Mouse (Mus musculus) natural killer cell, adult 2 months (primary cell): ENCODE data around the gene Ncdn.

Experiments used
- DNase-seq, 2 experiments: peaks; one replicate each; pipeline ENCODE4 v3.0.0; 2022; ENCODE audit warnings: low spot score in 2 of 2

Gene Ncdn

DNA sequence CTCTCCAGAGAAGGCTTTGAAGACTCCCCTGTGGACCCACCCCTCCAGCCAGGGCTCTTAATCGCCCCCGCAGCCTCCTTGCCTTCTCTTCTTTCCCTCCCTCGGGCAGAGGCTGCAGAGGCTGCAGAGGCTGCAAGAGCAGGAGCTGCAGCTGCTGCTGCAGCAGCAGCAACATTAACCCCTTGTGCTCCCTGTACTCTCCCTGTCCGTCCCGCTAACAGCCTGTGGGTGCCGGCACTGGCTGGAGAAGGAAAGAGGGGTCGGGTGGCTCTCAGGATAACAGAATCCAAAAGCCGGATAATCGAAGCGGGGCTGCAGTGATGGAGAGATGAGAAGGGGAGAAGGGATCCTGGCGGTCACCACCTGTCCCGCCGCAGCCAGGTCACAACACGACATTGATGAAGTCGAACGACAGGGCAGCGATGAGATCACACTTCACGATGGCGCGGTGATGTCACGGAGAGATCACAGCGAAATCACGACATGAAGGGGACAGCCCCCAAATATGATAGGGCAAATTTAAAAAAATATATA, 563 bp downstream of the Ncdn start:
- no peak for DNase-seq

DNA sequence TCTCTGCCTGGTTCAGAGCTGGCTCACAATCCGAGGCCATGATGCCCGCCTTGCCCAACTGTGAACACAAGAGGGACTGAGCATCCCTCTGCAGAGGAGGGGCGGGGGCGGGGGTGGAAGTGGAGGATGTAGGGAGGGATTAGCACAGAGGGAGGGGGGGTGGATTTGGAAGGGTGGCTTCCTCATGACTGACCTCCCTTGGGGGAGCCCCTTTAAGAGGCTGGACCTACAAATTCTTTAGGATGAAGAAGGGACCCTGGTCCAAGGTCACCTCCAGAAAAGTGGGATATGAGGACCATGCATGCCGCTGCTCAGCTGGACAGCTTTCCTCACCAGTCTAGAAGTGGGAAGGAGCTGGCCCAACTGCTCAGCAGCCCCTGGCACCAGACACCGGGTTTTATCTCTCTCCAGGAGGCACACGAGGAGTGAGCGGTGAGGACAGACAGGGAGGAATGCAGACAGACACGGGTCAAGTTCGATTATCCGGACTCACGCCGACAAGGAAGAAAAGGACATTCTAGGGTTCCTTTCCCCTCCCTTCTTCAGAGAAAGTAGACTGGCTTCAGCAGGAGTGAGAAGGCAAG, 1.1 kb downstream of the Ncdn start:
- no peak for DNase-seq

- DNase-seq, result no peak
These were observed 1.6 kb downstream of the Ncdn start for GRCm38 (mm10) chr4:126751556-126752023.

DNA sequence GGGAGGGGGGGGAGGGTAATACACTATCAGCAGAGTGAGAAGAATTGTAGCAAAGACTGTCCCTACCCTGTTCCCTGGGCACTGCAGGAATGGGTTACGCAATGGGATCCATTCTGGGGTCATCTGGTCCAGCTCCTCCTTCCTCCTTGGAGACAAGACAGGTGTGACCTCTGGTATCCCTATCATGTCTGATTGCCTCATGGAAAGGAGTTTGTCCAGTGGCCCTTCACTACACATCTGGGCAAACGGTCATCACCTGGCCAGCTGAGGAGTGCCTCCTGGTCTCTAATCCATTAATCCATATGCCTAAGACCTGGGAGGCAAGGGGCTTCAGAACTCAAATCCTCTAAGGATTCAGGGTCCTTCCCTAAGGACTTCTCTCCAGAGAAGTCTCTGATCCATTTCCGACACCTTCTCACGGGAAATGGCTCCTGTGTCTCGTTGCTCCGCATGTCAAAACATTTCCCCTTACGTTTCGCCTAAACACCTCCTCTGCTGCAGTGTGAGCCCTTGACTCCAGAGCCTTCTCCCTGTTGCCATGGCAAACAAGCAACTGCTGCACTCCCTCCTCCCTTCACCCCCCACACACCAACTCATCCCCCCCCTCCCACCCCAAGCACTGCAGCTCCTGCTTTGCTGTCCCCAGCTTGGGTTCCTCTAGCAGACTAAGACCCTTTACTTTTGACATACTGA, 2.2 kb downstream of the Ncdn start:
- no peak for DNase-seq

GRCm38 (mm10) chr4:126750046-126750683, 3.1 kb downstream of the Ncdn start:
- DNase-seq, result no peak

GRCm38 (mm10) chr4:126749553-126749952, 3.7 kb downstream of the Ncdn start:
- no peak for DNase-seq

DNA sequence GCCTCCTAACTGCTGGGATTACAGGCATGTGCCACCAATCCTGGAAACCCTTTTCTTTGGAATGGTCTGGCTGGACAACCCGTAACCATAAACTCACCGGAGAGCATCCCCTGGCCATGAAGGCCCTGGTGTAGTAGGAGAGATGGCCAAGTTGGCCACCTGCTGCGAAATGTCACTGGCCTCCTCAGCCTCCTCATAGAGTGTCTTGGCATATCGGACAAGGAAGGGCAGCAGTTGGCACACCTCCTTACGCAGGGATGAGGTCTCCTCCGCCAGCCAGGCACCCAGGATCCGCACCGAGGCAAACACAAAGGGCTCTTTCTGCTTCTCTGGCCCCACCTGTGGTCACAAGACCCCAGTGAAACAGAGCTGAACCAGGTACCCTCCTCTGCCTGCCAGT, 4.9 kb downstream of the Ncdn start:
- no peak for DNase-seq

DNA sequence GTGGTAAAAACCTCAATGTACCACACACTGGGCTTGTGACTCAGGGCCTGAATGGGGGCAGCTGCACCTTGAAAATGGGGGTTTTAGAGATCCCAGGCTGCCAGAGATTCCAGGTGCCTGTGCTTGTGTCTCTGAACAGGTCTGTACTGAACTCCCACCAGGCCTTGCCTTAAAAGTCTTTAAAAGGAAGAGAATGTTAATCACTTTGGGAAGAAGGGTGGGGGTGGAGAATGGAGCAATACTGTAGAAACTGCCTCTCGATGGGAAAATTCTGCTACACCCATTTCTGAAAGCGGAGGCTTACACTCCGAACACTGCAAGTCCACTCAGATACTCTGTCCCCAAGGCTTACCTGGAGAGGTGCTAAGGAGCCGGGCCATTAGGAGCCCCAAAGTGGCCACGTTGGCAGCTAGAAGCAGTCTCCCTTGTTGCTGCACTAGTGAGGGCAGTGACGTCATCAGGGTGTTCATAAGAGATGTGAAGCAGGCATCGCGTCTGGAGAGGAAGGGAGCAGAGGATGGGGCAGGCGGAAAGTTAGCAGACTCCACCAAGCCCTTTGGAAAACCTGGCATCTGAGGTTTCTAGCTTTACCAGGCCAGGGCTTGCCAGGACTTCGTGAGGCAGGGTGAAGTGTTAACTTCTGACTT, 6.9 kb downstream of the Ncdn start:
- DNase-seq, result no peak

- peak; percentile 42 to 55 for DNase-seq
These were observed 7.6 kb downstream of the Ncdn start for GRCm38 (mm10) chr4:126745506-126746193.

GRCm38 (mm10) chr4:126744831-126745230, 8.4 kb downstream of the Ncdn start:
- DNase-seq, result no peak

GRCm38 (mm10) chr4:126743713-126744112, 9.5 kb downstream of the Ncdn start:
- DNase-seq, result no peak

GRCm38 (mm10) chr4:126742976-126743375, 10.3 kb downstream of the Ncdn start:
- no peak for DNase-seq

GRCm38 (mm10) chr4:126741448-126741847, 11.8 kb downstream of the Ncdn start:
- DNase-seq, result peak; percentile 56 to 70

DNA sequence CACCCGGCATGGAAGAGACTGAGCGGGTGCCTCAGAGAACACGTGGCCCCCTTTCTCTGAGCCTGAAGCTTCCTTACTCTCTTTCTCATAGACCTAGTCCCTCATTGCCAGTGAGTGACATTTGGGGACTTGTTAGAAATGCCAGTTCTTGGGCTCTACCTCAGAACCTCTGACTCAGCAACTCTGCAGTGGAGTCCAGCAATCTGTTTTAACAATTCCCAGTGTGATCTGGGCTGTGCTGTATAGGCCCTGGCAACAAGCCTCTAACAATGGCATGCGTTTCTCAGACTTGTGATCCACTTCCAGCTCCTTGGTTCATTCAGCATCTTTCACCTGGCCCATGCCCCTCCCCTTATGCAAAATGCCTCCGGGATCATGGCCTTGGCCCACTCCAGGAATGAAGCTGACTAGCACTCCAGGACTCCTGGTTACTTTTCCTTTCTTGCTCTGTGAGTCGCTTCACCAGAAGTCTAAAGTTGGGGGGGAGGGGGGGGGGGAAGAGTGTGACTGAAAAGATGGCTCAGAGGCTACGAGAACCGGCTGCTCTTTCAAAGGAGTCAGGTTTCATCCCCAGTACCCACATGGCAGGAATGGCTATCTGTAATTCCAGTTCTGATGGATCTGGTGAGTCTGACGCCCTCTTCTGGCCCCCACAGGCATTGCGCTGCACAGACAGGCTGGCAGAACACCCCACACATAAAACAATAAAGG, 13.1 kb downstream of the Ncdn start:
- DNase-seq, result no peak

DNA sequence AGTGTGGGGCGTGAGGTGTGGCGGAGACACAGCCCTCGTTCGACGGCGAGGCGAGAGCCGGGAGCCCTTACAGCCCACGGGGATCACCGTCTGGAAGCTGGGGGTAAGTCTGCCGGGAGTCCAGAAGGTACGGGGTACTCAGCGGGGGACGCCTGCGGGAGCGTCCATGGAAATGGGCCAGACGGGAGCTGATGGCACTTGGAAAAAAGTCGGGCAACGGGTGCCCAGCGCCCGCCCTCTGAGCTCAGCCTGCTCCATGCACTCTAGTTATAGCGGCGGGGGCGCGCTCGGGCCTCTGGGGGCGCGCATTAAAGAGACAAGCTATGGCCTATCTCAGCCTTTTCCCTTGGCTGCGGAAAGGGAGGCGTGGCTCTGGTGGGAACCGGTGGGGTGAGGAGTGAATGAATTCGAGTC, 17.2 kb downstream of the Ncdn start, which contains the start of gene Tfap2e:
TSS of gene Tfap2e (minus strand) at position 240 of the 414 bp plus-strand sequence.
- no peak for DNase-seq

DNA sequence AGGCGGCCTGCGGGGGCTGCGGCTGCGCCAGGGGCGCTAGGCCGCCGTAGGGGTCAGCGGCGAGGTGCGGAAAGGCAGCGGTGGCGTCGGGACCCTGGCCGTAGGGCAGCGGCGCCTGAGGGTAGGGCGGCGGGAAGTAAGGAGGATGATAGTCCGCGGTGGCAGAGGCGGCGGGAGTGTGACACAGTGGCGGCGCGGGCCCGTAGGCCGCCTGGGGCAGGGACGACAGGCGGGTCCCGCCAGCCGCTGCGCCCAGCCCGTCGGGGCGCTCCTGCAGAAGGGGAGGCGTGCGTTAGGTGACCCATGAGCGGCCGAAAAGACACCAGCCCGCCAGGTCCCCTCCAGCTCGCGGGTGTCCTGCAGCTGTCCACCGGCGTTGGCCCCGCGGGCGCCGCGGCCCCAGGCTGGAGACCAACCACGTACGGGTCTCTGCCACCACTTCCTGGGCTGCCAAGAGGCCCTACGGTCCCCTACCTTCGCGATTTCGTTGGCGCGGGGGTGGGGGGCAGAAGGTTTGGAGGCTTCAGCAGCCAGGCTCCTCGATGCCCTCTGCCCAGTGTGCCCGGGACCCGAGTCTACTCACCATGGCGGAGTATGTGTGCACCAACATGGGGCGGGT, 17.7 kb downstream of the Ncdn start:
- DNase-seq, result no peak

- no peak for DNase-seq
These were observed 18.4 kb downstream of the Ncdn start for GRCm38 (mm10) chr4:126734700-126735381.

DNA sequence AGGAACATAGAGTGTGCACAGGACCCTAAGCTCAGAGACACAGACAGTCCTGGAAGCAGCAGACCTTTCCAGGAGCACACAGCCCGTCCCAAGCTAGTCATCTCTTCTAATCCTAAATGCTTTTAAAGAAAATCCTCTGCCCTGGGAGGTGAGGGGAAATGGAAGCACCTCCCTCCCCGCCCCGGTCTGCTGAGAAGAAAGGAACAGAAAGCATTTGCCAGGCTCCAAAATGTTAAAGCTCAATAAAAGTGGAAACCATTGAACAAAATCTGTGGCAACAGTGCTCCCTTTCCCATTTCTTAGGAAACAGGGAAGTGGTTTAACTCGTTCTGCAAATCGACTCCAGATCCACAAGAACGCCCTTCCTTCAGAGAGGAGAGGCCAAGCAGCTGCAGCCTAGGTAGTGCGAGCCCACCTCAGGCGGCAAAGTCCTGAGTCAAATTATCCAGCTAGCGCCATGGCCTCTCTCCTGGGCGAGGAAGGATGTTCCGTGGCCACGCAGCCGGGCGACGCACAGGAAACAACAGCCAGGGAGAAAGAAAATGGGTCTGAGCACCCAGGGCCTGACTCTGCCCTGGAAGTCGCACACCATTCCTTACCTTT, 19.1 kb downstream of the Ncdn start:
- no peak for DNase-seq
